Mouse (Mus musculus) ES-E14 (cell line): ENCODE results near the gene Mrtfa.

Experiments used
- CHD2 ChIP-seq: IDR thresholded peaks from 2 replicates; pipeline ENCODE4 v1.6.1; 2014; ENCODE audit warnings: mild to moderate bottlenecking, low read depth, low read length, inconsistent platforms
- HCFC1 ChIP-seq: IDR thresholded peaks from 2 replicates; pipeline ENCODE4 v1.6.1; 2012; ENCODE audit warnings: low read length, inconsistent platforms, borderline replicate concordance; ENCODE audit not compliant: insufficient read depth
- MAFK ChIP-seq: IDR thresholded peaks from 2 replicates; pipeline ENCODE4 v1.6.1; 2014; ENCODE audit warnings: mild to moderate bottlenecking, low read depth, low read length, inconsistent platforms; ENCODE audit not compliant: insufficient read depth
- ZC3H11A ChIP-seq: IDR thresholded peaks from 2 replicates; pipeline ENCODE4 v1.6.1; 2012; ENCODE audit warnings: low read depth, mild to moderate bottlenecking, inconsistent platforms, low read length, borderline replicate concordance
- ZNF384 ChIP-seq: IDR thresholded peaks from 2 replicates; pipeline ENCODE4 v1.6.1; 2012; ENCODE audit warnings: low read depth, low read length, inconsistent platforms

DNA sequence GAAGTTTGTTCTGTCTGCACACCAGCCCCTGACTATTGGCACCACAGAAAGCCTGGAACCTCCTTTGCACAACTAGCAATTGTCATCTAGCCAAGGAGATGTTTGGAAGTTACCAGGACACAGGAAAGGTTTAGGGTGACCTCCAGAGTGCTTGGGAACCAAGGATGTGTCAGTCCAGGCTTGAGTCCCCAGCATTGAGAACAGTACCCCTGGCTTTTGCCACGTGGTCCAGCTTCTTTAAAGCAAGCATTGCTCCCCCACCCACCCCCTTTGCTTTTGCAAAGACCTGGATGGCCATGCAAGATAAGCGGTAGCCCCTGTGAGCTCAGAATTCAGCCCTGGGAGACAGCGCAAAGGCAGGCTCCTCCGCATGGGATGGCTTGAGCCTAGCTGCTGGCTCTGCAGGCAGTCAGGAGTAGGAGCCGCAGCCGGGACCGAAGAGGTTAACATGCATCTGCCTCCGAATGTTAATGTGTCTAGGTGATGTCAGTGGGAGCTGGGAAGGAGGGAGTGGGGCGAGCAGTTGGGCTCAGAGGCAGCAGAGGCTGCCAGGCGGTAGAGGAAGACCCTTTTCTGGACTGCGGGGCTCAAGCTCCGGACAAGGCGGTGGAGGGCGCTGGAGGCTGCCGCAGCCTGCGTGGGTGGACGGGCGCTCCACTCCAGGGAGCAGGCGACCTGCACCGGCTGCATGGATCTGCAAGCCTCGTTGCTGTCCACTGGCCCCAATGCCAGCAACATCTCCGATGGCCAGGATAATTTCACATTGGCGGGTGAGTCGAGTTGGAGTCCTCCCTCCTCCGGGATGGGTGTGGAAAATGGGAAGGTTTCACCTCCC lies 44.7 kb upstream of the Mrtfa start, which contains the start of gene Mchr1:
- TF ChIP-seq MAFK (no peak), CHD2 (no peak), ZC3H11A (no peak), ZNF384 (no peak), HCFC1 (no peak)
